Mouse (Mus musculus) colon, adult 2 months (tissue): ENCODE measurements around the gene Slc25a11. TPM values are rescaled to one million over a fixed set of nuclear protein-coding genes. Genes with fewer than 3 reads are reported as not detected.

Experiments
- polyA plus RNA-seq: library from polyadenylated mRNA; depleted of rRNA; stranded (reverse); fragments of >200 nt; gene quantifications from 2 replicates; pipeline ENCODE4 v1.2.3, GENCODE M21; 2012; rRNA removed

Gene Slc25a11
- polyA plus RNA-seq: 129 and 132 TPM in 2 replicates

DNA sequence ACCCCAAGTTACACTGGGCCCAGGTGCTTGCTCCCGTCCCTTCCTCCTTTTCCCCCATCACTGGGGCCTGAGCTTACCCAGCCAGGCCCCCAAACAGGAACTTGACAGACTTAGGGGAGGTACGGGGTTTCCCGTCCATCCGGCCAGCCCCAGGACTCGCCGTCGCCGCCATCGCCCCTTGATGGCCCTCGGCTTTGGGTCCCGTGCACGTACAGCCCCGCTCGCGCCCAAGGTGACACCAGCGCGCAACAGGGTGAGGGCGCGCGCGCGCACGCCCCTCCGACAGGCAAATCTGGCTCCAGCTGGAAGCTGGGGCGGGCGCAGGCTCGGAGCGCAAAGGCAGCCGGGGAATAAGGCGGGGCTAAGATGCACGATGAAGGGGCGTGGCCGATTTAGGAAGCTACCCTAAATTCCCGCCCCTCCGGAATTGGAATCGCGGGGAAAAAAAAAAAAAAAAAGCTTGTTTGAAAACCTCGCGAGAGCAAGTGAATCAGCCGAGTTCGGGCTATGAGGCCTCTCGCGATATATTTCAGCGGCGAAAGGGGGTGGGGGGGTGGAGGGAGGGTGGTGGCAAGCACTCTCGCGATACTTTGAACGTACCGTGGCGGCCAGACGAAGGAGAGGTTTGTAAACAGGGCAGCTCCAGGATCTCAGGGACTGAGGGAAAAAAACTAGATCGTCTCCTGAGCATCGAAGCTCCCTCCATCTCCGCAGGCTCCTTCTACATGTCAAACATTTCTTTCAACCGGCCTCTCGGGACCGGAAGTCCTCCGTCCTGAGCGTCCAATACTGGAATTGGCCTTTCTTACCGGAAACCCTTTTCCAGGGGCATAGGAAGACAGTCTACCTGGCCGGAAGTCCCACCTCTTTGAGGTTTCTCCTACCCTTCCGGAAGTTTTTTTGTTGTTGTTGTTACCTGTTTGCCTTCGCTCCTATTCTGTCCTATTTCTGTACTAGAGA is at the start of gene Slc25a11, which contains the start of gene Rnf167:
Gene Slc25a11, minus strand, starts transcription at position 789 of the 960 bp plus-strand sequence.
Gene Rnf167, plus strand, starts transcription at position 545 of the 960 bp plus-strand sequence.

GRCm38 (mm10) chr11:70687601-70688199 is 40.4 kb upstream of the Slc25a11 start, which contains the start of gene Camta2:
TSS of gene Camta2 (minus strand) at chr11:70688105.

DNA sequence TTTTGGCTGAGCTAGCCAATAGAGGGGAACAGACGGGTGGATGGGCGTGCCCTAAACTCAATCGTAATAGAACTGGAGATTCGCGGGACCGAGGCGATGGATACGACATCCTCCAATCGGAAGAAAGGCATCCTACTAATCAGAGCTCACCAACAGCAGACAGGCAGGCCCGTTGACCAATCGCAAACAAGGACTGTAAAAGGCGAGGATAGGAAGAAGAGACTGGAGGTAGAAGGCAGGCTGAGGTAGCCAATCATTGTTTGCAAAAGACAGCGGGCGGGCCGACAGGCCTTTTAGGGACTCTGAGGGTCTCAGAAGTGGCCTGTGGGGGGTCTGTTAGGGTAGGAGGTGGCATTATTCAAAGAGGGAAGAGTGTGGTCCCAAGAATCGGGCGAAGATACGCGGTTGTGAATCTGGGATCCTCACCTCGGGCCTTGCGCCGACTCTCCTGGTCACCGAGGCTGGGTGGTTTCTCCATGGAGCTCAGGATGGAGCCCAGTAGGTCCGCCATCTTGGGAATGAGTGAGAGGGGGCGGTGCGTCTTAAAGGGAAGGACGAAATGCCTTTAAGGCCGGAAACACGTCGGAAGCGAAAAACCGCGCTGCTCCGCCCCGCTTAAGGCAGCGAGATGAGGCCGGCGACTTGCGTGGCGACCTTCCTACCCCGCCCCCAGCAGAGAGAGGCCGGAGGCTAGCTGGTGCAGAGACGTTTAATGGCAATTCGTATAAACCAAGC is 21.7 kb upstream of the Slc25a11 start, which contains the start of gene Spag7:
Gene Spag7, minus strand, starts transcription at position 646 of the 735 bp plus-strand sequence.

GRCm38 (mm10) chr11:70656964-70657363 is 9.7 kb upstream of the Slc25a11 start, which contains the start of gene Eno3:
TSS of gene Eno3 (plus strand) at chr11:70657202.

GRCm38 (mm10) chr11:70654198-70654922 is 7.1 kb upstream of the Slc25a11 start, which contains the start of gene Pfn1:
TSS of gene Pfn1 (minus strand) at chr11:70654644.

GRCm38 (mm10) chr11:70638714-70639278 is 8.5 kb downstream of the Slc25a11 start, which contains the start of gene Gp1ba:
TSS of gene Gp1ba (plus strand) at chr11:70639122.

DNA sequence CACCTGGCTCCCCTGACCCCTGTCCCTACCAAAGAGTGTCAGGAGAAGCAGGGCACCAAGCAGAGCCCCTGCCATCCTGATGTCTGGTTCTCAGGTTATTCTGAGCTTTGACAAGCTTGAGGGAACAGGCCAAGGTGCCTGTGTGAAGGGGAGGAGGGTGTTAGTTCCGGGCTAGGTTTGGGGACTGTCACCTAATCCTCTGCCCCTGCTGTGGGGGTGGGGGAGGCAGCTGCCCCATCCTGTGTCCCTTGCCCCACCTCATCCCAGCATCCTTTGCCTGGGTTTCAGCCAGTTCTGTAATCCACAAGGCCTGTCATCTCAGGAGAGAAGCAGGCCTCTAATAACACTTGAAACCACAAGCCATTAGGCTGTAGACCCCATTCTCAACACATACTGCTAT is 28.2 kb downstream of the Slc25a11 start, which contains the start of gene Chrne:
Gene Chrne, minus strand, starts transcription at position 116 of the 400 bp plus-strand sequence.

DNA sequence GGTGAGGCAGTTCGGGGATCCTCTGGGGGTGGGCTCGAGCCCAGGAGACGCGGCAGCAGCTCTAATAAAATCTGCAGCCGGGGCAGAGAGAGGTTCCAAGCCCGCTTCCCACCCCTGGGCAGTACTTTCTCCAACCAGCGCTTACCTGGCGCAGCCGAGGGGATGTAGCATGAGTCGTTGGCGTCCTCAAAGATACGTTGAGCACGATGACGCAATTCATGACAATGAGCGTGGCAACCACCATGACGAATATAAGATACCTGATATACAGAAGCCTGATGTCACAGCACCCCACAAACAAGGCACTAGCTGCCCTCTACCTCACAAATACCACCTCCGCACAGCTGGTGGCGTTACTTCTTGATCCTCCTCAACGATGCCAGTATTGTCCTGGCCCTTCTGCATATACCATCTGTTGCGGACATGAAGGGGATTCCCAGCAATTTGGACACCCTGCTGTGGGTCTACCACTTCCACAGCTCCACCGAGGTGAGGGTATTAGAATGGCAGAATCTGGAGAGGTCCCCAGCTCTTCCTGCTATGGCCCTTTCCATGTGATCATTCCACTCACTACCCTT is 31.7 kb downstream of the Slc25a11 start, which contains the start of gene 4930544D05Rik:
Gene 4930544D05Rik, plus strand, starts transcription at position 333 of the 578 bp plus-strand sequence.

Other genes starting within 250 kb of the Slc25a11 start
- 13.3 and 14.7 TPM in 2 replicates for gene Pelp1, start 237.4 kb downstream of the Slc25a11 start, polyA plus RNA-seq
- 22.9 and 26.3 TPM in 2 replicates for gene Arrb2, start 214.8 kb downstream of the Slc25a11 start, polyA plus RNA-seq
- 18.3 TPM in 2 replicates for gene Med11, start 195.6 kb downstream of the Slc25a11 start, polyA plus RNA-seq
- gene Zmynd15, start 188.0 kb downstream of the Slc25a11 start, polyA plus RNA-seq: 4.1 and 4.6 TPM in 2 replicates
- gene Cxcl16, start 187.5 kb downstream of the Slc25a11 start, polyA plus RNA-seq: 21.9 and 24.0 TPM in 2 replicates
- gene Tm4sf5, start 142.2 kb downstream of the Slc25a11 start, polyA plus RNA-seq: 2.4 and 3.2 TPM in 2 replicates
- gene Vmo1, start 132.9 kb downstream of the Slc25a11 start, polyA plus RNA-seq: not detected in 2 replicates
- gene Gltpd2, start 128.3 kb downstream of the Slc25a11 start, polyA plus RNA-seq: 0.16 TPM in 1 of 2 replicates, not detected in the other
- 192 and 239 TPM in 2 replicates for gene Psmb6, start 122.1 kb downstream of the Slc25a11 start, polyA plus RNA-seq
- gene Gm40193, start 114.5 kb downstream of the Slc25a11 start, polyA plus RNA-seq: not detected in 2 replicates
- gene Pld2, start 107.4 kb downstream of the Slc25a11 start, polyA plus RNA-seq: 9.8 and 10.3 TPM in 2 replicates
- gene Mink1, start 84.6 kb downstream of the Slc25a11 start, polyA plus RNA-seq: 104 and 119 TPM in 2 replicates
- not detected in 2 replicates for gene 4930544D05Rik, start 31.6 kb downstream of the Slc25a11 start, polyA plus RNA-seq
- 0.21 TPM in 1 of 2 replicates, not detected in the other for gene Chrne, start 28.3 kb downstream of the Slc25a11 start, polyA plus RNA-seq
- not detected in 2 replicates for gene Gp1ba, start 8.4 kb downstream of the Slc25a11 start, polyA plus RNA-seq
- gene Rnf167, start 244 bp downstream of the Slc25a11 start, polyA plus RNA-seq: 81.7 and 112 TPM in 2 replicates
- 2,946 and 3,327 TPM in 2 replicates for gene Pfn1, start 7.2 kb upstream of the Slc25a11 start, polyA plus RNA-seq
- gene Eno3, start 9.7 kb upstream of the Slc25a11 start, polyA plus RNA-seq: 120 and 156 TPM in 2 replicates
- 17.9 and 21.9 TPM in 2 replicates for gene Spag7, start 21.9 kb upstream of the Slc25a11 start, polyA plus RNA-seq
- gene Camta2, start 40.6 kb upstream of the Slc25a11 start, polyA plus RNA-seq: 64.7 TPM in 2 replicates
- 1.1 TPM in 2 replicates for gene Inca1, start 52.7 kb upstream of the Slc25a11 start, polyA plus RNA-seq
- 112 and 117 TPM in 2 replicates for gene Kif1c, start 53.1 kb upstream of the Slc25a11 start, polyA plus RNA-seq
- gene Zfp3, start 116.7 kb upstream of the Slc25a11 start, polyA plus RNA-seq: 1.1 and 1.3 TPM in 2 replicates
- 0.63 and 0.94 TPM in 2 replicates for gene Scimp, start 165.1 kb upstream of the Slc25a11 start, polyA plus RNA-seq
- gene Rabep1, start 197.3 kb upstream of the Slc25a11 start, polyA plus RNA-seq: 1.8 and 2.0 TPM in 2 replicates